Mouse (Mus musculus): ENCODE results near the gene Lpcat4. TPM values are rescaled to one million over a fixed set of nuclear protein-coding genes. Genes with fewer than 3 reads are reported as not detected.

The Lpcat4 gene
- polyA plus RNA-seq (2012; ENCODE audit: insufficient read depth, insufficient read length, missing spikeins): 1.3 and 2.0 TPM in 2 replicates

DNA sequence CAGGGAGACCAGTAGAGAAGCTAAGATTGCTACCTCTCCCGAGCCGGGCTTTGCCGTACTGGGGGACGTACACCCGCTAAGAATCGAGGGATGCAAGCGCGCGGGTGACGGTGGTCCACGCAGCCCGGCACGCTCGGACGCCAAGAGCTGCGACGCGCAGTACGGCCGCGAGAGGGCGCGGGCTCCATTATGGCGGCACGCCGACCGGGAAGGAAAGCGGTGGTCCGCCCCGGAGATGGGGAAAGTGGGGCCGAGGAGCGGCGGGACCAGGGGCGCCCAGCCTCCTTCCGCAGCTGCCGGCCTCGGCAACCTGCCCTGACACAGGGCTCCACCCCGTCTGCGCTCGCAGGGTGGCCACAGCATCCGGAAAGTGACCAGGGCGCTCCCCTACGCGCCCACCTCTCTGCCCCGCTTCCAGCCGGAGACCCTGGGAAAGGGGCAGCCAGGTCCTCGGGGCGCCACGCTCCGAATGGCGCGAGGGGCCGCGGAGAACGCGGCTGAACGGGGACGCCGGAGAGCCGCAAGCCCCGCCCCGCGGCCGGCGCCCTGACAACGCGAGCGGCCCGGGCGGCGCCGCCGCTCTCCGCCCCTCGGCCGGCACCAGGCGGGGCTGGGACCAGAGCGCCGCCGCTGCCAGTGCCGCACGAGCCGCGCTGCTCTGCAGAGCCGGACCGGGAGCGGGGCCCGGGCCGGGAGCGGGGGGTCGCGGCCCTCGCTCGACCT, at the start of gene Lpcat4:
Lpcat4 (plus strand) TSS at position 257 of the 723 bp plus-strand sequence.
- H3K27ac ChIP-seq (replicated peaks; ENCODE audit: low read depth, low read length): peak within 1 kb of the TSS; percentile 89
- H3K4me3 ChIP-seq (ENCODE audit: insufficient read depth, low read depth, low read length): peak within 1 kb of the TSS; percentile 100
- no peaks in the 10 kb centered on the region for H3K4me1 ChIP-seq (ENCODE audit: control insufficient read depth, insufficient read depth, insufficient read length, low read length)

DNA sequence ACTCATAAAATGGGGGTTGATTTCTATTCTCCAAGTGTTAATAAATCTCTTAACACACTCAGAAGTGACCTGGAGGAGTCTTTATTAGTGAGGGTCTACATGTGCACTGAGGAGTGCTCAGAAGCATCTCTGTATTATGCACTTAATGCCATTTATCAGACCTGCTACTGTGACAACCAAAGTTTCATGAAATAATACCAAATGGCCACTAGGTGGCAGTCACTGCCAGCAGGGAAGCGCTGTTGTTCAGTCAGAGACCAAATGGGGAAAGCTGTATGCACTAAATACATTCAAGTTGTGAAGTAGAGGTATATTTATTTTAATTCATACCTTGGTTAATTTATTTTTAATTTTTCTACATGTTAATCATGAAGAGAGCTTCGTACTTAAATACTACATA, 42.4 kb upstream of the Lpcat4 start:
- Histone ChIP-seq H3K4me3 (ENCODE audit: insufficient read depth, low read depth, low read length) (no peak overlapping the region), H3K27ac (replicated peaks; ENCODE audit: low read depth, low read length) (no peak overlapping the region), H3K4me1 (ENCODE audit: control insufficient read depth, insufficient read depth, insufficient read length, low read length) (no peaks in the 10 kb centered on the region)

DNA sequence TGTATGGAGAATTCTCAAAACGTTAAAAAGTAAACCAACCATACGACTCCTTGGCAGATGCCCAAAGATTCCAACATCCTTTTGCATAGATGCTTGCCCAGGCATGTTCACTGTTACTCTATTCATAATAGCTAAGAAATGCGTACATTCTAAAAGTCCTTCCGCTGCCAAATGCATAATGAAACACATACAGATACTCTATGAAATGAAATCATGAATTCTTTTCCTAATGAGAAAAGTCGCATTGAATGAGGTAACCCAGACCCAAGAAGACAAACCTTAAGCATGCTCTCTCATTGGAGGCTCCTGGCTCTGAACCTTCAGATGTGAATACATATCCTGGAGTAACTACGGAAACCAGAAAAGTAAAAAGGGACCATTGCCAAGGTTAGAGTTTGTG, 36.2 kb upstream of the Lpcat4 start:
- Histone ChIP-seq H3K27ac (replicated peaks; ENCODE audit: low read depth, low read length) (no peak overlapping the region), H3K4me1 (ENCODE audit: control insufficient read depth, insufficient read depth, insufficient read length, low read length) (no peaks in the 10 kb centered on the region), H3K4me3 (ENCODE audit: insufficient read depth, low read depth, low read length) (no peak overlapping the region)

DNA sequence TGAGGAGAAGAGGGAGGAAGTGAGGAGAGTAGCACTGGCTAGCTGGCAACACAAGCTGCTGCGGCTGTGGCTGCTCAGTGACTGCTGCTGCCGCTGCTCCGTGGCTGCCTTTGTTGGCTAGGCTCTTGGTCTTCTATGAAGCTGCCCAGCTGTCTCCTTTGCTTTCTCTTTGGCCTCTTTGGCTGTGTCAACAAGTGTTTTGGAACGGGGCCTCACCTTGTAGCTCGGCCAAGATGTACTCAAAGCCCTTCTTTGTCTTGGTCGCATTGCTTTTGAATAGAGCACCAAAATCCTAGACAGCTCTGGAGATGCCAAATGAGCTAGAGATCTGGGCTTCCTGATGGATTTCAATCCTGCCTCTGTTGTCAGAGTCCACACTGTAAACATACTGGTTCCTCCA, 29.1 kb upstream of the Lpcat4 start:
- Histone ChIP-seq H3K27ac (replicated peaks; ENCODE audit: low read depth, low read length) (no peak overlapping the region), H3K4me3 (ENCODE audit: insufficient read depth, low read depth, low read length) (no peak overlapping the region), H3K4me1 (ENCODE audit: control insufficient read depth, insufficient read depth, insufficient read length, low read length) (no peaks in the 10 kb centered on the region)

DNA sequence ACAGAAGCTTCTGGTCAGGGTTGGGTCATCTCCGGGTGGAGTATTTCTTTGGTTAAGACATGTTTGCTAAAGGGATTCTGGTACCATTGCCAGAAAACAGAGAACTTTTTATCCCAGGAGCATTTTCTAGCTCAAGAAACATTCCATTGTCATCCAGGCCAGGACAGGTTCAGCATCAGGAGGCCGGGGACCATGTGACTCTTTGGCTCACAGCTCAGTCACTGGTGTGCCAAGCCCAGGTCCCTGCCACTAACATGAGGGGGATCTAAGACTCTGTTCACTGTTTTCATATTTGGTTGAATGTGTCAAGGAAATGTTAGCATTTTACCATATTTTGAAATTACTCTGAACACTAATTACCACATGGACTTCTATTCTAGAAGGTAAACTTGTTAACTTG, 28.6 kb upstream of the Lpcat4 start:
- Histone ChIP-seq H3K4me3 (ENCODE audit: insufficient read depth, low read depth, low read length) (no peak overlapping the region), H3K27ac (replicated peaks; ENCODE audit: low read depth, low read length) (no peak overlapping the region)

DNA sequence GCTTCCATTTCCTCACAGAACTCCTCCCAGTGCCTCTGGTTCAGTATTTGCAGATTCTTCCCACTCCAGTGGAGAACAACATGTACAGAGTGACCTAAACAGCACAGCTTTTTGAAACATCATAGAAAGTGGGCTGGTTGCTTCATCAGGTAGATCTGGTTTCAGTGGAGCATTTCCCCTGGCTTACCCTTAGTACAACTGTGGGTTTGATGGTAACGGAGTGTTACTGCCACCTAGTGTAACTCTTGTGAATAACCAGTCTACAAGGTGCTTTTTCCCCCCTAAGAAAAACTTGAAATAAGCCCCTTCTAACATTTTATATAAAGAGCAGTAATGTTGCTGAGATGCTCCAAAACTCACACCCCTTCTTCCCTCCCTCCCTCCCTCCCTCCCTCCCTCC, 23.3 kb upstream of the Lpcat4 start:
- Histone ChIP-seq H3K4me1 (ENCODE audit: control insufficient read depth, insufficient read depth, insufficient read length, low read length) (no peaks in the 10 kb centered on the region), H3K4me3 (ENCODE audit: insufficient read depth, low read depth, low read length) (no peak overlapping the region), H3K27ac (replicated peaks; ENCODE audit: low read depth, low read length) (no peak overlapping the region)

More for the DNA sequence above, 28.6 kb upstream of the Lpcat4 start:
- H3K4me1 ChIP-seq (ENCODE audit: control insufficient read depth, insufficient read depth, insufficient read length, low read length): no peaks in the 10 kb centered on the region

DNA sequence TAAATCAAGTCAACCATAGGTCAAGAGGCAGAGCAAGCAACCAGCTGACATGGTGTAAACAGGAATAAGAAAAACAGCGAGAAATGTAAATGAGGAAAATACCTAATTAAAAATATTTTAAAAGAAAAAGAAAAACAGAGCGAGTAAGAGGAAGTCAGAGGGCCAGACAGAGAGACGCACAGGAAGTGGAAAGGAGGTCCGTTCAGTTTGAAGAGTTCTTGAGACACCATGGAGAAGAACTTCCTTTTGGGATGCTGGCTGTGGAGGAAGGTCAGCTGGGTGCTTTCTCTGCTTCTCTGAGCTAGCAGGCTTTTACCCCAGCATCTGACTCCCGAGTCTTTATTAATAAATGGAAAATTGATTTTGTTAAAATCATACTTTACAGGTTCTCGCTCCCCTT, 21.7 kb upstream of the Lpcat4 start:
- Histone ChIP-seq H3K27ac (replicated peaks; ENCODE audit: low read depth, low read length) (no peak overlapping the region), H3K4me1 (ENCODE audit: control insufficient read depth, insufficient read depth, insufficient read length, low read length) (no peaks in the 10 kb centered on the region), H3K4me3 (ENCODE audit: insufficient read depth, low read depth, low read length) (no peak overlapping the region)

DNA sequence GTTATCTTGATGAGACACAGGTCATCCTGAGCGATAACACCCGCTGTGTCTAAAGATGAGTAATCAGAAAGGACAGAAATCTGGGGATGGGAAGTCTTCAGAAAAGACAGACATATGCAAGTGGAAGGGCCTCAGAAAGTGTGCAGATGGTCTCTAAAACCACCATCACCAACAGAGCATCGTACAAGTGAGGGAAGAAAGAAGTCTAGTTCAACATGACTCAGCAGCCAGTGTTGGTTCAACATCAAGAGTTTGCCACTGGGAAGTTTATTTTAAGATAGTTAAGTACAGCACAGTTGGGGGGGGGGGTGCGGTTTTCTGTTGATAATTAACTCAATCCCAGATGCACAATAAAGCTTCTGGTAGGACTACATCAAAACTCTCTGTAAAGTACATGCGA, 18.4 kb upstream of the Lpcat4 start:
- H3K4me1 ChIP-seq (ENCODE audit: control insufficient read depth, insufficient read depth, insufficient read length, low read length): no peaks in the 10 kb centered on the region
- H3K4me3 ChIP-seq (ENCODE audit: insufficient read depth, low read depth, low read length): no peak overlapping the region
- H3K27ac ChIP-seq (replicated peaks; ENCODE audit: low read depth, low read length): no peak overlapping the region

DNA sequence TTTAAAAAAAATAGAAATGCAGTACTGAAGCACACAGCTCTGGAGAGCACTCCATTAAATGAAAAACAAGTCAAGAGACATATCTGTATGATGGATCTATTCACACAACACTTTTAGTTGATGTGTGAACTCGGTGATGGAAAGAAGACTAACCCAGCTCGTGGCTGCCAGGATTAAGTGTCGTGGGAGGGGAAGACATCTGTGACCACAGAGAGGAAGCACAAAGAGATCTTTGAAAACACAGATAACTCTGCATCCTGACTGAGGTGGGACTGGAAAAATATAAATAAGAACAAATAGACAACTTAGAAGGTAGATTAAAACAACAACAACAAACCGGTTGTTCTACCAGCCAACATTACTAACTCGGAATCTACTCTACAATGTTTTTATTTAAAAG, 16.7 kb upstream of the Lpcat4 start:
- no peak overlapping the region for H3K27ac ChIP-seq (replicated peaks; ENCODE audit: low read depth, low read length)
- H3K4me1 ChIP-seq (ENCODE audit: control insufficient read depth, insufficient read depth, insufficient read length, low read length): no peaks in the 10 kb centered on the region
- no peak overlapping the region for H3K4me3 ChIP-seq (ENCODE audit: insufficient read depth, low read depth, low read length)

DNA sequence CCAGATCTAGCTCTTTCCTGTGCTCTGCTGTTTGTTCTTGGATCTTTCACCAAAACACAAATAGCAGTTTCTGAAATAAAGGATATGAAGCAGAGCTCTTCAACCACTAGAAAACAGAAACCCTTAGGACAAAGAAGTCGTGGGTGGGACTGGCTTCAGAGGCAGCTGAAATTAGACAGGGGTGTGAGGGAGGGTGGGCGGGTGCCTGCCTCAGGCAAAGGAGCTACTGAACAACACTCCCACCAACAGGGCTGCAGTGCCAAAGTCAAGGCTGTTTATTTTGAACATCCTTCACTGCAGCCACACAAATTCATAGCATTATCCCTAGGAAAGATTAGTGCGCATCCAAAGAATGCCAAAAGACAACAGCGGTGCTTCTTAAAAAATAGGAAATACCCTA, 14.9 kb upstream of the Lpcat4 start:
- Histone ChIP-seq H3K27ac (replicated peaks; ENCODE audit: low read depth, low read length) (no peak overlapping the region), H3K4me1 (ENCODE audit: control insufficient read depth, insufficient read depth, insufficient read length, low read length) (no peaks in the 10 kb centered on the region), H3K4me3 (ENCODE audit: insufficient read depth, low read depth, low read length) (no peak overlapping the region)

DNA sequence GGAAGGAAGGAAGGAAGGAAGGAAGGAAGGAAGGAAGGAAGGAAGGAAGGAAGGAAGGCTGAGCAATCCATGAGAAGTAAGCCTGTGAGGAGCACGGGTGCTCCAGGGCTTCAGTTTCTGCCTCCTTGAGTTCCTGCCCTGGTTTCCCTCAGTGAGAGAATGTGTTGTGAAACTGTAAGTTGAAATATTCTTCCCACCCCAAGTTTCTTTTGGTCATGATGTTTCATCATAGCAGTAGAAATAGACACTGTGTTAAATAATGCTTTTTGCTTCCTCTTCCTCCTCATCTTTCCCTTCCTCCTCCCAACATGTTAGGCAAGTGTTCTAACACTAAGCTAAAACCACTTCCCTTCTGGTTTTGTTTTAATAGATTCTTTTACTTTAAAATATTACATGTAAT, 6.6 kb upstream of the Lpcat4 start:
- Histone ChIP-seq H3K27ac (replicated peaks; ENCODE audit: low read depth, low read length) (no peak overlapping the region), H3K4me3 (ENCODE audit: insufficient read depth, low read depth, low read length) (no peak overlapping the region)

DNA sequence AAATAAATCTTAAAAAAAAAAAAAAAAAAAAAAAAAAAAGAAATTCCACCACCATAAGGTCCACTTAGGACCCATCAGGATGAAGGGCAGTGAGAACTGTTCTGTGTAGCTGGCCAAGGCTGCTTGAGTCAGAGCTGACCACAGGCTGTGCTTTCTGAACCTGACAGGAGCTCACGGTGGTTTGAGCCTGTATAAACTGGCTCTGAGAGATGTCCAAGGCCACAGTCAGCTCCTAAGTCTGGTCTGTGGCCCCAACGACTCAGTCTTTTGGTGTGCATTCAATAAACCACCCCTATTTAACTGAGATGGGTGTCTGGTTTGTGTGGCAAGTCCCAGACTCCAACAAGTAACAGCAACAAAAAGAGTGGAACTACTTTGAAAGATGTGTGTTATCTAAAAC, 2.6 kb upstream of the Lpcat4 start:
- Histone ChIP-seq H3K27ac (replicated peaks; ENCODE audit: low read depth, low read length) (no peak overlapping the region), H3K4me3 (ENCODE audit: insufficient read depth, low read depth, low read length) (no peak overlapping the region), H3K4me1 (ENCODE audit: control insufficient read depth, insufficient read depth, insufficient read length, low read length) (no peaks in the 10 kb centered on the region)

More for the DNA sequence above, 6.6 kb upstream of the Lpcat4 start:
- H3K4me1 ChIP-seq (ENCODE audit: control insufficient read depth, insufficient read depth, insufficient read length, low read length): no peaks in the 10 kb centered on the region

DNA sequence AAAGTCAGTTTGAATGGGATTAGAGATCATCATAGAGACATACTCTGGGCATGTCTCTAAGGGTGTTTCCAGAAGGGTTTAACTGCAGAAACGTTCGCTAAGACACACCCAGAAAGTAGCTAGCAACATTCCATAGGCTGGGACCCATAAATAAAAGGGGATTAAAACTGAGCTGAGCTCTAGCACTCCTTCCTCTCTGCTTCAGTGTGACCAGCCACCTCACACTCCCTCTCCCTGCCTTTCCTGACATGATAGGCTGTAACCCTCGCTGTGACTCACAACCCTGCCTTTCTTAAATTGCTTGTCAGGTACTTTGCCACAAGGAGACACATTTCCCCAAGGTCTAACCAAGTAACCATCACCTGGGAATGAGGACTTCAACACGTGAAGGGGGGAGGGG, 1.3 kb upstream of the Lpcat4 start:
- Histone ChIP-seq H3K4me3 (ENCODE audit: insufficient read depth, low read depth, low read length) (no peak overlapping the region), H3K27ac (replicated peaks; ENCODE audit: low read depth, low read length) (no peak overlapping the region), H3K4me1 (ENCODE audit: control insufficient read depth, insufficient read depth, insufficient read length, low read length) (no peaks in the 10 kb centered on the region)

DNA sequence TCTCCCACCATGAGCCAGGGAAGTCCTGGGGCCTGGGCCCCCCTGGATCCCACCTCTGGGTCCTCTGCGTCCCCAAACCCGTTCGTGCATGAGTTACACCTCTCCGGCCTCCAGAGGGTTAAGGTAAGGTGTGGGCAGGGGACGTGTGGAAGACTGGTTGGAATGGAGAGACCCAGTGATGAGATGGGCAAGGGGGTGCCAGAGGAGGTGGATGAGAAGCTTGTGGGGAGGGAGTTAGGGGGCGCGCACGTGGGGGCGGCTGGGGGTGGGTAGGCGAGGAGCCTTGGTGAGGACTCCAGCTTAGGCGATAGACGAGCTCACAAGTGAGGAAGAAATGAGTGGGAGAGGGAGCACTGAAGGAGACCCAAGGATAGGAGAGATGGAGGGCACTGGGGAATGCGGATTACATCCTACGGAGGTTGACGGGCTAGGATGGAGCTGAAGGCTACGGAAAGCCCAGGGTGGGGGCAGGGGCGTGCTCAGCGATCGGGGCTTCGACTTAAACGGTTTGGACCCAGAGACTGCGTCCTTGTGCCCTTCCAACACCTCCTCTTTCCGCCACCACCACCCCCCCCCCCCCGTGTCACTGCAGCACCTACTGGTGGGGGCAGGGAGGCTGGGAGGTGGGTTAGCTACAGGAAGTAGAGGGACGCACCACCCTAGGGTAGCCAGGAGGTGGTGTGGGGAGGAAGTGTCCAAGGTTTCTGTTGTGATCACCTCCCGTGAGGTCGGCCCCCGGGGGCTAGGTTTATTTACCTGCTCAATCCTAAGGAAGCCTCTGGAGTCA, 860 bp downstream of the Lpcat4 start:
- Histone ChIP-seq H3K27ac (replicated peaks; ENCODE audit: low read depth, low read length) (no peak overlapping the region), H3K4me3 (ENCODE audit: insufficient read depth, low read depth, low read length) (peak overlapping the region; percentile 100), H3K4me1 (ENCODE audit: control insufficient read depth, insufficient read depth, insufficient read length, low read length) (no peaks in the 10 kb centered on the region)

DNA sequence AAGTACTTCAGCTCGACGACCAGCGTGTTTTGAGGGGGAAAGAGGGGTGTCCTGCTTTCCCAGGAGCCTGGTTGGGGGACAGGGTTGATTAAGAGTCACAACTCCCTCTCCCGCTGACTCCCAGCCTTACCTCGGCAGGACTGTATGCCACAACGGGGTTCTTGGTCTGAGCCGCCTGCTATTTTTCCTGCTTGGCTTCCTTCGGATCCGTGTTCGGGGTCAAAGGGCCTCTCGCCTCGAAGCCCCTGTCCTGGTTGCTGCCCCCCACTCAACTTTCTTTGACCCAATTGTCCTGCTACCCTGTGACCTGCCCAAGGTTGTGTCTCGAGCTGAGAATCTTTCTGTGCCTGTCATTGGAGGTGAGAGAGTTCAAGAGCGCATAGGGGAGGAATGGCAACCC, 2.5 kb downstream of the Lpcat4 start:
- H3K27ac ChIP-seq (replicated peaks; ENCODE audit: low read depth, low read length): no peak overlapping the region
- no peak overlapping the region for H3K4me3 ChIP-seq (ENCODE audit: insufficient read depth, low read depth, low read length)
- H3K4me1 ChIP-seq (ENCODE audit: control insufficient read depth, insufficient read depth, insufficient read length, low read length): no peaks in the 10 kb centered on the region

DNA sequence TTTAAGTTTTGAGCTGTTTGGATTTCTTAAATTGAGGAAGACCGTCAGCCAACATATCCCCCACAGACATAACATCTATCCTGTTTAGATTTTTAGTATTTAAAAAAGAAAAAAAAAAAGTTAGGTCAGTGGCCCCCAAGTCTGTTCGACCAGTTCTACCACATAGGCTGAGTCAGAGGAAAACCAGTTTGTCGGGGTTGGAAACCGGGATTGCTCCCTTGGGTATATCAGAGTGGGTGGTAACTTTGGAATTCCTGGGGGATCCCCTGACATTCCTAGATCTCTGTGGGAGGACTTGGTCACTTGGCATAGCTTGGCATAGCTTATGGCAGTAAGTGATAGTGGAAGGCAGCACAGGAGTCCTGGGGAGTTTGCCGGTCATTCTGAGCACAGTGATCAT, 6.0 kb downstream of the Lpcat4 start:
- Histone ChIP-seq H3K4me3 (ENCODE audit: insufficient read depth, low read depth, low read length) (no peak overlapping the region), H3K4me1 (ENCODE audit: control insufficient read depth, insufficient read depth, insufficient read length, low read length) (no peaks in the 10 kb centered on the region), H3K27ac (replicated peaks; ENCODE audit: low read depth, low read length) (no peak overlapping the region)

Data from brown adipose tissue, adult 24 weeks (tissue).